Mouse (Mus musculus) ES-Bruce4 (cell line): Measurements from ENCODE around the gene Cct2.

ENCODE experiments used
- CTCF ChIP-seq: IDR thresholded peaks from one replicate; pipeline ENCODE4 v1.8.1; 2011; ENCODE audit warnings: low read depth, low read length
- POLR2A ChIP-seq: IDR thresholded peaks from one replicate; pipeline ENCODE4 v1.8.1; 2011; ENCODE audit warnings: low read length; ENCODE audit not compliant: insufficient read depth

DNA sequence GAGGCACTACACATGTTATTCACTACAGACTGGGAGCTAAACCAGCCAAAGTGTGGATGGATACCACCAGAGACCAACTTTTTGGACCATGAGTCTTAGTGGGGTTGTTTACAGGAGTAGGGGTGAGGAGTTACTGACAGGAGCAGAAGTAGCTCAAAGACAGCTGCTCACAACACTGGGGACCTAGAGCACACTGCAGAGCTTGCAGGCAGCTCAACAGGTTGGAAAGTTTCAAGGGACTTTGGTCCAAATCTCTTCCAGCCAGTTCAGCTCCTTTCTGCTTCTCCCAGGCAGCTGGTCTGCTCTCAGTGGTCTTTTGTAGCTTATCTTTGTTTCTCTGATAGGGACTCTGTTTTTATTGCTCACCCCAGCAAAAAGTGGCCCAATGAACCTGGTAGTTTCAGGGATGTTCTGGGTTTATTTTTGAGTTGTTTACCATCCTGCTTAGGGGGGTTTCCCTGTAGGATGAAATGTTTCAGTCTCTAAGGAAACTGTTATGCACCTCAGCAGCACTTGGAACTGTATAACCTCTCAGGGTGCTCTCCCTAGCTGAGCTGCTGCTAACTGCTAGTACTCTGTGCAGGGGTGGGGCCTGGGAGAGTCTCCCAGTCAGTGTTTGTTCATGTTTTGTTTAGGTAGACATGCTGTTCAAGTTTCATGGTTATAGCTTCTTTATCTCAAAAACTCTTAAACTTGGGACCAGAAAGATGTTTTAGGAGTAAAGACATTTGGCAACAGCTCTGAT is 40.4 kb upstream of the Cct2 start:
- TF ChIP-seq CTCF (no peak), POLR2A (no peak)
